Mouse (Mus musculus) limb, embryonic 13.5 days (tissue): Measurements from ENCODE around the gene Myo16. TPM values are rescaled to one million over a fixed set of nuclear protein-coding genes. Genes with fewer than 3 reads are reported as not detected.
A peak's percentile ranks its signal among the peaks of the same experiment; 100 is the strongest.

Experiments
- ATAC-seq: fragments of 200-750 bp; cut with Nextera tagmentation; 2 replicates; pipeline ENCODE4 v1.8.0; 2017; ENCODE audit warnings: low read depth, moderate number of reproducible peaks, moderate TSS enrichment; ENCODE audit not compliant: low FRiP score
- H3K27ac ChIP-seq: fragments of 300-500 bp; sonication (generic); 2 replicates; pipeline ENCODE4 v1.5.1; 2015; ENCODE audit warnings: inconsistent platforms, mild to moderate bottlenecking, moderate library complexity
- H3K27me3 ChIP-seq: fragments of 300-500 bp; sonication (generic); 2 replicates; pipeline ENCODE4 v1.6.1; 2015; ENCODE audit warnings: mild to moderate bottlenecking, inconsistent platforms
- H3K36me3 ChIP-seq: fragments of 300-500 bp; sonication (generic); 2 replicates; pipeline ENCODE4 v1.6.1; 2015; ENCODE audit warnings: inconsistent platforms, mild to moderate bottlenecking, moderate library complexity
- H3K4me1 ChIP-seq: fragments of 300-500 bp; sonication (generic); 2 replicates; pipeline ENCODE4 v1.6.1; 2015; ENCODE audit warnings: inconsistent platforms
- H3K4me2 ChIP-seq: fragments of 300-500 bp; sonication (generic); replicated peaks from 2 replicates; pipeline ENCODE4 v1.6.1; 2015; ENCODE audit warnings: inconsistent platforms, mild to moderate bottlenecking, moderate library complexity
- H3K4me3 ChIP-seq: fragments of 300-500 bp; sonication (generic); 2 replicates; pipeline ENCODE4 v1.5.1; 2015; ENCODE audit warnings: moderate library complexity, mild to moderate bottlenecking, inconsistent platforms
- H3K9ac ChIP-seq: fragments of 300-500 bp; sonication (generic); 2 replicates; pipeline ENCODE4 v1.6.1; 2015; ENCODE audit warnings: mild to moderate bottlenecking, inconsistent platforms
- H3K9me3 ChIP-seq: fragments of 300-500 bp; sonication (generic); 2 replicates; pipeline ENCODE4 v1.6.1; 2016; ENCODE audit warnings: inconsistent platforms
- WGBS: fragments of 180-500 bp; shearing (Covaris S2); methylation state at CpG from one replicate; pipeline ENCODE4 v1.1.7; 2015; 5-methylcytosine and 5-hydroxymethylcytosine counted together
- polyA plus RNA-seq: library from polyadenylated mRNA; unstranded; fragments of >200 nt; fragmentation: Nextera tagmentation; extraction: Ambion mirVana; gene quantifications from 2 replicates; pipeline ENCODE4 v1.2.1, GENCODE M21; 2015

Gene Myo16
- polyA plus RNA-seq, 1 experiment from 2014 or later, result 0.70 TPM

- no peaks in the 10 kb centered on the region for H3K36me3 ChIP-seq
- H3K4me3 ChIP-seq, result no peak overlapping the region
- no peak overlapping the region for H3K4me2 ChIP-seq
- H3K4me1 ChIP-seq, result no peaks in the 10 kb centered on the region
- WGBS, result 23% methylated on average over 6 of the region's 6 CpGs
- H3K9me3 ChIP-seq, result no peaks in the 10 kb centered on the region
- H3K27ac ChIP-seq, result no peak overlapping the region
- H3K27me3 ChIP-seq, result 0 out of 2 replicates have a peak, but pooled peaks cover 7% of the 10 kb centered on the region
- no peak for ATAC-seq
- H3K9ac ChIP-seq, result no peak overlapping the region
These were observed 420.4 kb downstream of the Myo16 start for GRCm38 (mm10) chr8:10574096-10574495.

- 95% methylated on average over 10 of the region's 10 CpGs for WGBS
- ATAC-seq, result no peak
- Histone ChIP-seq H3K9ac (no peak overlapping the region), H3K36me3 (no peaks in the 10 kb centered on the region), H3K27me3 (0 out of 2 replicates have a peak, but pooled peaks cover 3% of the 10 kb centered on the region), H3K4me1 (no peaks in the 10 kb centered on the region), H3K27ac (no peak overlapping the region), H3K9me3 (no peaks in the 10 kb centered on the region), H3K4me2 (no peak overlapping the region), H3K4me3 (no peak overlapping the region)
These were observed 421.5 kb downstream of the Myo16 start for GRCm38 (mm10) chr8:10575244-10575643.

GRCm38 (mm10) chr8:10586956-10587744, 433.4 kb downstream of the Myo16 start:
- Histone ChIP-seq H3K27ac (no peak overlapping the region), H3K4me3 (no peak overlapping the region), H3K4me2 (peak overlapping the region; percentile 23; the same call in 1 of the 2 replicates), H3K9ac (no peak overlapping the region), H3K9me3 (no peaks in the 10 kb centered on the region), H3K4me1 (peaks cover 23% of the 10 kb centered on the region), H3K36me3 (no peaks in the 10 kb centered on the region), H3K27me3 (no peaks in the 10 kb centered on the region)
- WGBS, result 31% methylated on average over 9 of the region's 14 CpGs
- no peak; the same call in 1 of the 2 replicates for ATAC-seq

- no peak overlapping the region for H3K9ac ChIP-seq
- peaks cover 23% of the 10 kb centered on the region for H3K4me1 ChIP-seq
- H3K9me3 ChIP-seq, result no peaks in the 10 kb centered on the region
- no peaks in the 10 kb centered on the region for H3K27me3 ChIP-seq
- H3K4me3 ChIP-seq, result no peak overlapping the region
- ATAC-seq, result no peak
- no peaks in the 10 kb centered on the region for H3K36me3 ChIP-seq
- no peak overlapping the region for H3K4me2 ChIP-seq
- H3K27ac ChIP-seq, result no peak overlapping the region
- 76% methylated on average over 11 of the region's 11 CpGs for WGBS
These were observed 435.8 kb downstream of the Myo16 start for GRCm38 (mm10) chr8:10589422-10589933.

GRCm38 (mm10) chr8:10592917-10593316, 439.2 kb downstream of the Myo16 start:
- H3K4me1 ChIP-seq, result no peaks in the 10 kb centered on the region

GRCm38 (mm10) chr8:10596353-10596752, 442.6 kb downstream of the Myo16 start:
- no peak overlapping the region for H3K4me3 ChIP-seq
- H3K36me3 ChIP-seq, result no peaks in the 10 kb centered on the region
- WGBS, result 91% methylated on average over 3 of the region's 3 CpGs
- no peak for ATAC-seq
- H3K27ac ChIP-seq, result no peak overlapping the region
- H3K27me3 ChIP-seq, result no peaks in the 10 kb centered on the region
- H3K9me3 ChIP-seq, result no peaks in the 10 kb centered on the region
- H3K9ac ChIP-seq, result no peak overlapping the region
- no peaks in the 10 kb centered on the region for H3K4me1 ChIP-seq
- no peak overlapping the region for H3K4me2 ChIP-seq

More at GRCm38 (mm10) chr8:10592917-10593316, 439.2 kb downstream of the Myo16 start:
- no peaks in the 10 kb centered on the region for H3K36me3 ChIP-seq
- 84% methylated on average over 6 of the region's 6 CpGs for WGBS
- H3K4me2 ChIP-seq, result no peak overlapping the region
- H3K9ac ChIP-seq, result no peak overlapping the region
- H3K4me3 ChIP-seq, result no peak overlapping the region
- H3K27ac ChIP-seq, result no peak overlapping the region
- no peaks in the 10 kb centered on the region for H3K27me3 ChIP-seq
- no peak for ATAC-seq
- H3K9me3 ChIP-seq, result no peaks in the 10 kb centered on the region

- Histone ChIP-seq H3K9ac (no peak overlapping the region), H3K9me3 (no peaks in the 10 kb centered on the region), H3K4me1 (no peaks in the 10 kb centered on the region), H3K27ac (no peak overlapping the region), H3K4me3 (no peak overlapping the region), H3K27me3 (no peaks in the 10 kb centered on the region), H3K36me3 (no peaks in the 10 kb centered on the region), H3K4me2 (no peak overlapping the region)
- no peak for ATAC-seq
- 79% methylated on average over 5 of the region's 5 CpGs for WGBS
These were observed 443.9 kb downstream of the Myo16 start for GRCm38 (mm10) chr8:10597595-10597994.

- Histone ChIP-seq H3K27me3 (no peaks in the 10 kb centered on the region), H3K36me3 (no peaks in the 10 kb centered on the region), H3K4me3 (no peak overlapping the region), H3K4me1 (no peaks in the 10 kb centered on the region), H3K9ac (no peak overlapping the region), H3K9me3 (no peaks in the 10 kb centered on the region), H3K27ac (no peak overlapping the region), H3K4me2 (no peak overlapping the region)
- WGBS, result 91% methylated on average over 5 of the region's 5 CpGs
- ATAC-seq, result no peak
These were observed 445.2 kb downstream of the Myo16 start for GRCm38 (mm10) chr8:10598889-10599288.

- Histone ChIP-seq H3K4me1 (peaks cover 14% of the 10 kb centered on the region), H3K4me2 (no peak overlapping the region), H3K4me3 (no peak overlapping the region), H3K36me3 (no peaks in the 10 kb centered on the region), H3K9ac (no peak overlapping the region), H3K27ac (no peak overlapping the region), H3K27me3 (no peaks in the 10 kb centered on the region), H3K9me3 (no peaks in the 10 kb centered on the region)
- ATAC-seq, result no peak
- 14% methylated on average over 12 of the region's 12 CpGs for WGBS
These were observed 452.5 kb downstream of the Myo16 start for GRCm38 (mm10) chr8:10606028-10606815.

GRCm38 (mm10) chr8:10606816-10607209, 453.1 kb downstream of the Myo16 start:
- no peak overlapping the region for H3K9ac ChIP-seq
- no peak for ATAC-seq
- peaks cover 14% of the 10 kb centered on the region for H3K4me1 ChIP-seq
- H3K27ac ChIP-seq, result no peak overlapping the region
- WGBS, result 18% methylated on average over 4 of the region's 4 CpGs
- H3K27me3 ChIP-seq, result no peaks in the 10 kb centered on the region
- H3K9me3 ChIP-seq, result no peaks in the 10 kb centered on the region
- no peak overlapping the region for H3K4me3 ChIP-seq
- no peak overlapping the region for H3K4me2 ChIP-seq
- no peaks in the 10 kb centered on the region for H3K36me3 ChIP-seq

- WGBS, result 83% methylated on average over 5 of the region's 5 CpGs
- H3K4me2 ChIP-seq, result no peak overlapping the region
- H3K4me1 ChIP-seq, result peaks cover 6% of the 10 kb centered on the region; the same call in 1 of the 2 replicates
- 0 out of 2 replicates have a peak, but pooled peaks cover 5% of the 10 kb centered on the region for H3K9me3 ChIP-seq
- H3K36me3 ChIP-seq, result no peaks in the 10 kb centered on the region
- no peak overlapping the region for H3K27ac ChIP-seq
- no peaks in the 10 kb centered on the region for H3K27me3 ChIP-seq
- H3K9ac ChIP-seq, result no peak overlapping the region
- ATAC-seq, result no peak
- H3K4me3 ChIP-seq, result no peak overlapping the region
These were observed 457.9 kb downstream of the Myo16 start for GRCm38 (mm10) chr8:10611636-10612035.

GRCm38 (mm10) chr8:10613371-10613770, 459.7 kb downstream of the Myo16 start:
- Histone ChIP-seq H3K36me3 (no peaks in the 10 kb centered on the region), H3K9me3 (0 out of 2 replicates have a peak, but pooled peaks cover 5% of the 10 kb centered on the region), H3K27ac (no peak overlapping the region), H3K4me1 (no peaks in the 10 kb centered on the region), H3K27me3 (no peaks in the 10 kb centered on the region), H3K4me3 (no peak overlapping the region), H3K9ac (no peak overlapping the region), H3K4me2 (no peak overlapping the region)
- 68% methylated on average over 2 of the region's 2 CpGs for WGBS
- no peak for ATAC-seq
